Mouse (Mus musculus) limb, embryonic 12.5 days (tissue): Measurements from ENCODE around the gene Galnt5. TPM values are rescaled to one million over a fixed set of nuclear protein-coding genes. Genes with fewer than 3 reads are reported as not detected.

Source experiments
- ATAC-seq: fragments of 200-750 bp; cut with Nextera tagmentation; 2 replicates; pipeline ENCODE4 v1.8.0; 2017; ENCODE audit warnings: low read depth, moderate TSS enrichment; ENCODE audit not compliant: insufficient number of reproducible peaks, insufficient read depth, low FRiP score, low TSS enrichment
- H3K27ac ChIP-seq: fragments of 300-500 bp; sonication (generic); 2 replicates; pipeline ENCODE4 v1.5.1; 2016; ENCODE audit warnings: mild to moderate bottlenecking, moderate library complexity
- H3K27me3 ChIP-seq: fragments of 300-500 bp; sonication (generic); 2 replicates; pipeline ENCODE4 v1.6.1; 2016; ENCODE audit warnings: mild to moderate bottlenecking, moderate library complexity
- H3K36me3 ChIP-seq: fragments of 300-500 bp; sonication (generic); 2 replicates; pipeline ENCODE4 v1.6.1; 2016; ENCODE audit warnings: mild to moderate bottlenecking, moderate library complexity
- H3K4me1 ChIP-seq: fragments of 300-500 bp; sonication (generic); replicated peaks from 2 replicates; pipeline ENCODE4 v1.6.1; 2016
- H3K4me2 ChIP-seq: fragments of 300-500 bp; sonication (generic); 2 replicates; pipeline ENCODE4 v1.6.1; 2016; ENCODE audit warnings: mild to moderate bottlenecking, moderate library complexity
- H3K4me3 ChIP-seq: fragments of 300-500 bp; sonication (generic); replicated peaks from 2 replicates; pipeline ENCODE4 v1.5.1; 2016; ENCODE audit warnings: mild to moderate bottlenecking
- H3K9ac ChIP-seq: fragments of 300-500 bp; sonication (generic); replicated peaks from 2 replicates; pipeline ENCODE4 v1.6.1; 2016; ENCODE audit warnings: mild to moderate bottlenecking, moderate library complexity
- H3K9me3 ChIP-seq: fragments of 300-500 bp; sonication (generic); 2 replicates; pipeline ENCODE4 v1.6.1; 2016; ENCODE audit warnings: mild to moderate bottlenecking, moderate library complexity
- WGBS: fragments of 180-500 bp; shearing (Covaris S2); methylation state at CpG from one replicate; pipeline ENCODE4 v1.1.7; 2016; 5-methylcytosine and 5-hydroxymethylcytosine counted together
- polyA plus RNA-seq: library from polyadenylated mRNA; unstranded; fragments of >200 nt; fragmentation: Nextera tagmentation; extraction: Ambion mirVana; gene quantifications from 2 replicates; pipeline ENCODE4 v1.2.1, GENCODE M21; 2016

Gene Galnt5
- polyA plus RNA-seq, result 3.8 and 4.9 TPM in 2 replicates

- Histone ChIP-seq H3K4me1 (peaks cover 26% of the 10 kb centered on the region), H3K27me3 (no peaks in the 10 kb centered on the region), H3K27ac (peak within 1 kb of the TSS; percentile 93), H3K9me3 (no peaks in the 10 kb centered on the region), H3K36me3 (no peaks in the 10 kb centered on the region), H3K9ac (peak within 1 kb of the TSS; percentile 56), H3K4me2 (peak within 1 kb of the TSS; percentile 71), H3K4me3 (peak within 1 kb of the TSS; percentile 48)
- WGBS, result 18% methylated on average over 12 of the region's 12 CpGs
- ATAC-seq, result peak; percentile 88
Observed at GRCm38 (mm10) chr2:57997752-57998430, at the start of gene Galnt5. Gene Galnt5, plus strand, starts transcription at chr2:57997884.

GRCm38 (mm10) chr2:57951620-57952019, 46.1 kb upstream of the Galnt5 start:
- H3K27me3 ChIP-seq, result no peaks in the 10 kb centered on the region
- H3K9me3 ChIP-seq, result no peaks in the 10 kb centered on the region
- WGBS, result 49% methylated on average over 2 of the region's 2 CpGs
- H3K4me3 ChIP-seq, result no peak overlapping the region
- H3K4me2 ChIP-seq, result no peak overlapping the region
- ATAC-seq, result no peak
- no peak overlapping the region for H3K9ac ChIP-seq
- H3K27ac ChIP-seq, result no peak overlapping the region
- H3K4me1 ChIP-seq, result no peaks in the 10 kb centered on the region
- no peaks in the 10 kb centered on the region for H3K36me3 ChIP-seq

GRCm38 (mm10) chr2:57960786-57961185, 36.9 kb upstream of the Galnt5 start:
- no peak for ATAC-seq
- Histone ChIP-seq H3K27me3 (no peaks in the 10 kb centered on the region), H3K9me3 (no peaks in the 10 kb centered on the region), H3K9ac (no peak overlapping the region), H3K27ac (no peak overlapping the region), H3K4me2 (no peak overlapping the region), H3K4me3 (no peak overlapping the region), H3K36me3 (no peaks in the 10 kb centered on the region), H3K4me1 (no peaks in the 10 kb centered on the region)
- WGBS, result 79% methylated on average over 5 of the region's 5 CpGs

- H3K9me3 ChIP-seq, result 0 out of 2 replicates have a peak, but pooled peaks cover 3% of the 10 kb centered on the region
- no peaks in the 10 kb centered on the region for H3K36me3 ChIP-seq
- H3K4me1 ChIP-seq, result no peaks in the 10 kb centered on the region
- no peak overlapping the region for H3K9ac ChIP-seq
- ATAC-seq, result no peak
- no peak overlapping the region for H3K4me2 ChIP-seq
- no peaks in the 10 kb centered on the region for H3K27me3 ChIP-seq
- H3K4me3 ChIP-seq, result no peak overlapping the region
- H3K27ac ChIP-seq, result no peak overlapping the region
Observed at GRCm38 (mm10) chr2:57982248-57982647, 15.4 kb upstream of the Galnt5 start.

- Histone ChIP-seq H3K4me1 (no peaks in the 10 kb centered on the region), H3K4me3 (no peak overlapping the region), H3K9ac (no peak overlapping the region), H3K9me3 (no peaks in the 10 kb centered on the region), H3K4me2 (no peak overlapping the region), H3K27me3 (no peaks in the 10 kb centered on the region), H3K36me3 (no peaks in the 10 kb centered on the region), H3K27ac (no peak overlapping the region)
- no peak for ATAC-seq
- WGBS, result 88% methylated on average over 2 of the region's 2 CpGs
Observed at GRCm38 (mm10) chr2:57991084-57991483, 6.6 kb upstream of the Galnt5 start.

- WGBS, result 58% methylated on average over 3 of the region's 3 CpGs
- H3K4me1 ChIP-seq, result peaks cover 26% of the 10 kb centered on the region
- no peaks in the 10 kb centered on the region for H3K27me3 ChIP-seq
- H3K9me3 ChIP-seq, result no peaks in the 10 kb centered on the region
- no peaks in the 10 kb centered on the region for H3K36me3 ChIP-seq
- H3K4me2 ChIP-seq, result peak overlapping the region; percentile 36
- no peak overlapping the region for H3K9ac ChIP-seq
- peak overlapping the region; percentile 11; the same call in 1 of the 2 replicates for H3K4me3 ChIP-seq
- H3K27ac ChIP-seq, result no peak overlapping the region
- no peak for ATAC-seq
Observed at GRCm38 (mm10) chr2:58001497-58001896, 3.8 kb downstream of the Galnt5 start.

GRCm38 (mm10) chr2:58007081-58007480, 9.4 kb downstream of the Galnt5 start:
- no peaks in the 10 kb centered on the region for H3K27me3 ChIP-seq
- H3K27ac ChIP-seq, result no peak overlapping the region
- no peaks in the 10 kb centered on the region for H3K36me3 ChIP-seq
- no peaks in the 10 kb centered on the region for H3K9me3 ChIP-seq
- H3K9ac ChIP-seq, result no peak overlapping the region
- no peak overlapping the region for H3K4me3 ChIP-seq
- no peaks in the 10 kb centered on the region for H3K4me1 ChIP-seq
- WGBS, result 91% methylated on average over 5 of the region's 5 CpGs
- no peak overlapping the region for H3K4me2 ChIP-seq
- no peak for ATAC-seq

- ATAC-seq, result no peak
- H3K27me3 ChIP-seq, result no peaks in the 10 kb centered on the region
- H3K4me3 ChIP-seq, result no peak overlapping the region
- no peak overlapping the region for H3K9ac ChIP-seq
- 93% methylated on average over 6 of the region's 6 CpGs for whole genome bisulfite sequencing
- no peak overlapping the region for H3K27ac ChIP-seq
- no peaks in the 10 kb centered on the region for H3K36me3 ChIP-seq
- H3K4me1 ChIP-seq, result no peaks in the 10 kb centered on the region
- H3K4me2 ChIP-seq, result no peak overlapping the region
- H3K9me3 ChIP-seq, result no peaks in the 10 kb centered on the region
Observed at GRCm38 (mm10) chr2:58023556-58023955, 25.9 kb downstream of the Galnt5 start.

GRCm38 (mm10) chr2:58026740-58027139, 29.1 kb downstream of the Galnt5 start:
- H3K4me3 ChIP-seq, result no peak overlapping the region
- no peaks in the 10 kb centered on the region for H3K27me3 ChIP-seq
- no peak for ATAC-seq
- no peaks in the 10 kb centered on the region for H3K36me3 ChIP-seq
- H3K4me1 ChIP-seq, result no peaks in the 10 kb centered on the region
- WGBS, result 91% methylated on average over 5 of the region's 5 CpGs
- H3K9ac ChIP-seq, result no peak overlapping the region
- no peak overlapping the region for H3K4me2 ChIP-seq
- no peak overlapping the region for H3K27ac ChIP-seq
- H3K9me3 ChIP-seq, result no peaks in the 10 kb centered on the region

- H3K9ac ChIP-seq, result no peak overlapping the region
- H3K27me3 ChIP-seq, result no peaks in the 10 kb centered on the region
- 34% methylated on average over 7 of the region's 7 CpGs for WGBS
- H3K36me3 ChIP-seq, result no peaks in the 10 kb centered on the region
- H3K9me3 ChIP-seq, result no peaks in the 10 kb centered on the region
- no peak overlapping the region for H3K4me2 ChIP-seq
- H3K27ac ChIP-seq, result no peak overlapping the region
- H3K4me3 ChIP-seq, result no peak overlapping the region
- no peak for ATAC-seq
- H3K4me1 ChIP-seq, result no peaks in the 10 kb centered on the region
Observed at GRCm38 (mm10) chr2:58029404-58029803, 31.7 kb downstream of the Galnt5 start.

- H3K36me3 ChIP-seq, result no peaks in the 10 kb centered on the region
- no peaks in the 10 kb centered on the region for H3K9me3 ChIP-seq
- H3K4me3 ChIP-seq, result no peak overlapping the region
- H3K9ac ChIP-seq, result no peak overlapping the region
- H3K4me1 ChIP-seq, result no peaks in the 10 kb centered on the region
- no peak for ATAC-seq
- WGBS, result 80% methylated on average over 3 of the region's 3 CpGs
- H3K27ac ChIP-seq, result no peak overlapping the region
- H3K4me2 ChIP-seq, result no peak overlapping the region
- H3K27me3 ChIP-seq, result no peaks in the 10 kb centered on the region
Observed at GRCm38 (mm10) chr2:58031431-58031830, 33.7 kb downstream of the Galnt5 start.

- no peaks in the 10 kb centered on the region for H3K27me3 ChIP-seq
- H3K4me3 ChIP-seq, result no peak overlapping the region
- no peak overlapping the region for H3K4me2 ChIP-seq
- H3K9ac ChIP-seq, result no peak overlapping the region
- WGBS, result 83% methylated on average over 4 of the region's 4 CpGs
- H3K36me3 ChIP-seq, result no peaks in the 10 kb centered on the region
- H3K27ac ChIP-seq, result no peak overlapping the region
- no peak for ATAC-seq
- no peaks in the 10 kb centered on the region for H3K4me1 ChIP-seq
- no peaks in the 10 kb centered on the region for H3K9me3 ChIP-seq
Observed at GRCm38 (mm10) chr2:58035635-58036034, 38.0 kb downstream of the Galnt5 start.
